Mouse (Mus musculus) cerebellum, postnatal 14 days (tissue): ENCODE results near the gene Ubr1.
"Not testable (repeated sequence)": the region's sequence is repeated elsewhere in the genome, so short reads cannot be mapped to it uniquely, and the experiment has no call there.

Source experiments
- DNase-seq, 2 experiments: peaks; one replicate each; pipeline ENCODE4 v3.0.0; 2021; ENCODE audit warnings: mixed read lengths in 2 of 2

Gene Ubr1

GRCm38 (mm10) chr2:120976308-120976707 is 5.8 kb upstream of the Ubr1 start:
- peak; percentile 47 for DNase-seq

GRCm38 (mm10) chr2:120972964-120973363 is 2.4 kb upstream of the Ubr1 start:
- peak in 1 of 2 experiments; percentile 22 for DNase-seq

GRCm38 (mm10) chr2:120972257-120972656 is 1.7 kb upstream of the Ubr1 start:
- DNase-seq = not testable (repeated sequence)

GRCm38 (mm10) chr2:120971766-120972165 is 1.3 kb upstream of the Ubr1 start:
- DNase-seq = no peak

GRCm38 (mm10) chr2:120970045-120970539 is 423 bp downstream of the Ubr1 start:
- peak; percentile 50 to 54 for DNase-seq

- no peak for DNase-seq
These were observed 5.0 kb downstream of the Ubr1 start for GRCm38 (mm10) chr2:120965486-120965885.

- DNase-seq = no peak
These were observed 7.4 kb downstream of the Ubr1 start for GRCm38 (mm10) chr2:120963110-120963509.

GRCm38 (mm10) chr2:120960261-120960660 is 10.3 kb downstream of the Ubr1 start:
- DNase-seq = no peak

- no peak for DNase-seq
These were observed 10.7 kb downstream of the Ubr1 start for GRCm38 (mm10) chr2:120959827-120960226.

- DNase-seq = no peak
These were observed 11.2 kb downstream of the Ubr1 start for GRCm38 (mm10) chr2:120959363-120959762.

GRCm38 (mm10) chr2:120952176-120952938 is 18.2 kb downstream of the Ubr1 start:
- DNase-seq = no peak

GRCm38 (mm10) chr2:120951208-120951607 is 19.3 kb downstream of the Ubr1 start:
- peak; percentile 51 to 54 for DNase-seq

- DNase-seq = no peak
These were observed 37.5 kb downstream of the Ubr1 start for GRCm38 (mm10) chr2:120933038-120933437.

GRCm38 (mm10) chr2:120909556-120909955 is 61.0 kb downstream of the Ubr1 start:
- DNase-seq = no peak

GRCm38 (mm10) chr2:120896361-120896760 is 74.2 kb downstream of the Ubr1 start:
- DNase-seq = no peak

GRCm38 (mm10) chr2:120887601-120888000 is 82.9 kb downstream of the Ubr1 start:
- DNase-seq = no peak

- no peak for DNase-seq
These were observed 97.3 kb downstream of the Ubr1 start for GRCm38 (mm10) chr2:120873192-120873591.

GRCm38 (mm10) chr2:120871447-120872336 is 98.8 kb downstream of the Ubr1 start:
- no peak for DNase-seq

GRCm38 (mm10) chr2:120867336-120867735 is 103.2 kb downstream of the Ubr1 start:
- no peak for DNase-seq

GRCm38 (mm10) chr2:120866561-120866960 is 104.0 kb downstream of the Ubr1 start:
- peak; percentile 54 to 59 for DNase-seq

GRCm38 (mm10) chr2:120863389-120863788 is 107.1 kb downstream of the Ubr1 start:
- DNase-seq = no peak

GRCm38 (mm10) chr2:120860699-120861098 is 109.8 kb downstream of the Ubr1 start:
- no peak for DNase-seq

- DNase-seq = no peak
These were observed 112.4 kb downstream of the Ubr1 start for GRCm38 (mm10) chr2:120858131-120858530.

GRCm38 (mm10) chr2:120853151-120853550 is 117.4 kb downstream of the Ubr1 start:
- no peak for DNase-seq
